Mouse (Mus musculus): ENCODE measurements at regions not wholly inside any gene's neighbourhood (a gene's known extent, or its start where the extent isn't known, plus 50 kb on each side); places are given as distances from the start of the nearest gene placed in this dataset.

GRCm38 (mm10) chr3:101694311-101694710, 89.8 kb upstream of the Atp1a1 start:
- no peak for DNase-seq (ENCODE audit: low read depth, low spot score)

- DNase-seq (ENCODE audit: low read depth, low spot score), result no peak
Measured at GRCm38 (mm10) chr3:101691937-101692604, 87.6 kb upstream of the Atp1a1 start.

GRCm38 (mm10) chr3:101690779-101691178, 86.3 kb upstream of the Atp1a1 start:
- no peak for DNase-seq (ENCODE audit: low read depth, low spot score)

GRCm38 (mm10) chr3:101690222-101690621, 85.7 kb upstream of the Atp1a1 start:
- DNase-seq (ENCODE audit: low read depth, low spot score), result no peak

- no peak for DNase-seq (ENCODE audit: low read depth, low spot score)
Measured at GRCm38 (mm10) chr3:101685203-101685602, 80.7 kb upstream of the Atp1a1 start.

- DNase-seq (ENCODE audit: low read depth, low spot score), result no peak
Measured at GRCm38 (mm10) chr3:101672943-101673342, 68.5 kb upstream of the Atp1a1 start.

- peak; percentile 63 for DNase-seq (ENCODE audit: low read depth, low spot score)
Measured at GRCm38 (mm10) chr3:101670561-101671001, 66.1 kb upstream of the Atp1a1 start.

- DNase-seq (ENCODE audit: low read depth, low spot score), result no peak
Measured at GRCm38 (mm10) chr3:101669743-101670142, 65.3 kb upstream of the Atp1a1 start.

GRCm38 (mm10) chr3:101667767-101668387, 63.4 kb upstream of the Atp1a1 start:
- DNase-seq (ENCODE audit: low read depth, low spot score), result no peak

- no peak for DNase-seq (ENCODE audit: low read depth, low spot score)
Measured at GRCm38 (mm10) chr3:101667186-101667585, 62.7 kb upstream of the Atp1a1 start.

- DNase-seq (ENCODE audit: low read depth, low spot score), result no peak
Measured at GRCm38 (mm10) chr3:101666583-101666982, 62.1 kb upstream of the Atp1a1 start.

GRCm38 (mm10) chr3:101661184-101661992, 56.9 kb upstream of the Atp1a1 start:
- DNase-seq (ENCODE audit: low read depth, low spot score), result peak; percentile 59

GRCm38 (mm10) chr3:101660635-101661034, 56.2 kb upstream of the Atp1a1 start:
- DNase-seq (ENCODE audit: low read depth, low spot score), result no peak

- no peak for DNase-seq (ENCODE audit: low read depth, low spot score)
Measured at GRCm38 (mm10) chr3:101660176-101660575, 55.7 kb upstream of the Atp1a1 start.

GRCm38 (mm10) chr3:101657979-101658378, 53.5 kb upstream of the Atp1a1 start:
- DNase-seq (ENCODE audit: low read depth, low spot score), result no peak

GRCm38 (mm10) chr3:101654720-101655119, 50.2 kb upstream of the Atp1a1 start:
- DNase-seq (ENCODE audit: low read depth, low spot score), result no peak

All from R1 (cell line).